Mouse (Mus musculus): ENCODE measurements around the gene Dab2.

Gene Dab2

GRCm38 (mm10) chr15:6299554-6299953, at the start of gene Dab2:
Gene Dab2 (plus strand): TSS chr15:6299788.
- no peak for DNase-seq (ENCODE audit: low spot score in 2 of 2)

- no peak for DNase-seq (ENCODE audit: low spot score in 2 of 2)
Observed at GRCm38 (mm10) chr15:6253471-6253870, 46.1 kb upstream of the Dab2 start.

GRCm38 (mm10) chr15:6254383-6254782, 45.2 kb upstream of the Dab2 start:
- no peak for DNase-seq (ENCODE audit: low spot score in 2 of 2)

GRCm38 (mm10) chr15:6257049-6257448, 42.5 kb upstream of the Dab2 start:
- no peak for DNase-seq (ENCODE audit: low spot score in 2 of 2)

- no peak for DNase-seq (ENCODE audit: low spot score in 2 of 2)
Observed at GRCm38 (mm10) chr15:6259957-6260740, 39.4 kb upstream of the Dab2 start.

GRCm38 (mm10) chr15:6260741-6261430, 38.7 kb upstream of the Dab2 start:
- DNase-seq (ENCODE audit: low spot score in 2 of 2), result no peak

- DNase-seq (ENCODE audit: low spot score in 2 of 2), result no peak
Observed at GRCm38 (mm10) chr15:6267147-6267758, 32.3 kb upstream of the Dab2 start.

GRCm38 (mm10) chr15:6278606-6279468, 20.8 kb upstream of the Dab2 start:
- no peak for DNase-seq (ENCODE audit: low spot score in 2 of 2)

GRCm38 (mm10) chr15:6280021-6280451, 19.6 kb upstream of the Dab2 start:
- no peak for DNase-seq (ENCODE audit: low spot score in 2 of 2)

- DNase-seq (ENCODE audit: low spot score in 2 of 2), result no peak
Observed at GRCm38 (mm10) chr15:6283249-6283648, 16.3 kb upstream of the Dab2 start.

- no peak for DNase-seq (ENCODE audit: low spot score in 2 of 2)
Observed at GRCm38 (mm10) chr15:6296071-6296470, 3.5 kb upstream of the Dab2 start.

GRCm38 (mm10) chr15:6298726-6299125, 862 bp upstream of the Dab2 start:
- DNase-seq (ENCODE audit: low spot score in 2 of 2), result no peak

GRCm38 (mm10) chr15:6302219-6302618, 2.6 kb downstream of the Dab2 start:
- DNase-seq (ENCODE audit: low spot score in 2 of 2), result no peak

- no peak for DNase-seq (ENCODE audit: low spot score in 2 of 2)
Observed at GRCm38 (mm10) chr15:6303822-6304221, 4.2 kb downstream of the Dab2 start.

GRCm38 (mm10) chr15:6309633-6310032, 10.0 kb downstream of the Dab2 start:
- DNase-seq (ENCODE audit: low spot score in 2 of 2), result no peak

- DNase-seq (ENCODE audit: low spot score in 2 of 2), result no peak
Observed at GRCm38 (mm10) chr15:6310417-6310816, 10.8 kb downstream of the Dab2 start.

GRCm38 (mm10) chr15:6312396-6312795, 12.8 kb downstream of the Dab2 start:
- DNase-seq (ENCODE audit: low spot score in 2 of 2), result no peak

GRCm38 (mm10) chr15:6319352-6319751, 19.8 kb downstream of the Dab2 start:
- DNase-seq (ENCODE audit: low spot score in 2 of 2), result no peak

GRCm38 (mm10) chr15:6320501-6320900, 20.9 kb downstream of the Dab2 start:
- no peak for DNase-seq (ENCODE audit: low spot score in 2 of 2)

- DNase-seq (ENCODE audit: low spot score in 2 of 2), result no peak
Observed at GRCm38 (mm10) chr15:6321263-6321662, 21.7 kb downstream of the Dab2 start.

GRCm38 (mm10) chr15:6322311-6322710, 22.7 kb downstream of the Dab2 start:
- DNase-seq (ENCODE audit: low spot score in 2 of 2), result no peak

GRCm38 (mm10) chr15:6323577-6323976, 24.0 kb downstream of the Dab2 start:
- no peak for DNase-seq (ENCODE audit: low spot score in 2 of 2)

All from urinary bladder, postnatal 4 days (tissue).